8 mouse cellular contexts compared by ENCODE assay signal in the genomic region with DNA sequence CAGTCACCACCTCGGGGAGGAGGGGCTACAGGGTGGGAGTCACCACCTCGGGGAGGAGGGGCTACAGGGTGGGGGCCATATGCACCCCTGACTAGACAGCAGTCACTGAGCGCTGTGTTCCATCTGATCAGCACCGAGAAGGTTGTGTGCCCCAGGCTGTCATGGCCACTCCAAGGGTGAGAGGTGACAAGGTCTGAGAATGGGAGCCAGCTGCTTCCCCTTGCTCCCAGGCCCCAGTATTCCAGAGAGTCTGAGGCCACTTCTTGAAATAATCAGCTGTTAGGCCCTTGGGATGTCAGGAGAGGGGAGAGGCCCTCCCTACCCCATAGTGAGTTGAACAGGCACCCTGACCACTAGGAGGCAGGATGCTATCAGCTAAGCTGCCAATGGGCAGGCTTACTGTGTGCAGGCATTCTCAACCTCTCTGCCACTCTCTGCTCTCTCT. TPM values are rescaled to one million over a fixed set of nuclear protein-coding genes. Genes with fewer than 3 reads are reported as not detected.
A peak's percentile ranks its signal among the peaks of the same experiment; 100 is the strongest.
DNase-seq lines count a peak whose midpoint lies in the region; ATAC-seq and TF ChIP-seq lines count a peak whose summit lies in the region.

No protein-coding gene starts in this region.

- no peak overlapping the region for H3K4me2 ChIP-seq in limb, embryonic 15.5 days

- H3K4me3 ChIP-seq in left cerebral cortex, adult 2 months, result no peak overlapping the region
- H3K4me3 ChIP-seq in limb, embryonic 15.5 days, result no peak overlapping the region

- TF ChIP-seq CTCF in left cerebral cortex, adult 2 months (IDR thresholded peaks at IDR 0.05), result peak; percentile 58

- no peaks in the 10 kb centered on the region for H3K4me1 ChIP-seq in limb, embryonic 15.5 days

- H3K36me3 ChIP-seq in limb, embryonic 15.5 days, result no peaks in the 10 kb centered on the region

- intact Hi-C loops in left cerebral cortex, adult 2 months (cut with DNase I), result no loop called here
- intact Hi-C loops in left cerebral cortex, postnatal 14 days (cut with DNase I), result no loop called here

- no peak overlapping the region for H3K27ac ChIP-seq in left cerebral cortex, adult 2 months
- no peak overlapping the region for H3K27ac ChIP-seq in limb, embryonic 15.5 days

- DNase-seq in cerebellum, adult 11-12 months, result peak; percentile 5
- no peak for DNase-seq in cerebellum, adult 9-11 months
- no peak for DNase-seq in left cerebral cortex, adult 2 months (ENCODE audit: extremely low spot score in 1 of 2, low spot score in 2 of 2)
- no peak for DNase-seq in left cerebral cortex, postnatal 14 days (ENCODE audit: low spot score in 2 of 2)
- DNase-seq in brain, adult 2 months (ENCODE audit: low read depth, low spot score), result peak; percentile 66
- DNase-seq in frontal cortex, postnatal 36 days (ENCODE audit: low spot score in 2 of 2), result no peak
- no peak for DNase-seq in urinary bladder, postnatal 14 days (ENCODE audit: low spot score)

- 44% methylated on average over 4 of the region's 4 CpGs for WGBS in limb, embryonic 15.5 days

- H3K9ac ChIP-seq in limb, embryonic 15.5 days, result no peak overlapping the region

- H3K27me3 ChIP-seq in limb, embryonic 15.5 days, result no peaks in the 10 kb centered on the region

- ATAC-seq in limb, embryonic 15.5 days (ENCODE audit: insufficient number of reproducible peaks, low FRiP score, low TSS enrichment, low read depth), result peak; percentile 65

- no peaks in the 10 kb centered on the region for H3K9me3 ChIP-seq in limb, embryonic 15.5 days

RNA-seq across cellular contexts. Expression of gene Gm12689, which starts 46.8 kb away (rescaled TPM):
- total RNA-seq in left cerebral cortex, adult 2 months (2021), result 1 to 10 TPM in 1 of 2 experiments, under 1 TPM in 1; 0.84 to 1.3 TPM
- 1 to 10 TPM in 1 of 2 experiments, under 1 TPM in 1; 0.77 to 1.1 TPM for total RNA-seq in left cerebral cortex, postnatal 14 days (2021)
- polyA plus RNA-seq in limb, embryonic 15.5 days (2015; fragmentation: Nextera tagmentation; extraction: Ambion mirVana), result 0.21 and 0.22 TPM in 2 replicates

Comparison
In these comparisons a context has a peak if more than half of its experiments do, and no peak if none do; other contexts are left out.
1. DNase-seq: peak in cerebellum, adult 11-12 months (single experiment) and brain, adult 2 months (single experiment); none in cerebellum, adult 9-11 months (single experiment), left cerebral cortex, adult 2 months (0 of 2), left cerebral cortex, postnatal 14 days (0 of 2), frontal cortex, postnatal 36 days (0 of 2) and urinary bladder, postnatal 14 days (single experiment).